Mouse (Mus musculus) limb, embryonic 13.5 days (tissue): ENCODE data around the gene Nup205. TPM values are rescaled to one million over a fixed set of nuclear protein-coding genes. Genes with fewer than 3 reads are reported as not detected.

Source experiments
- ATAC-seq: fragments of 200-750 bp; cut with Nextera tagmentation; 2 replicates; pipeline ENCODE4 v1.8.0; 2017; ENCODE audit warnings: low read depth, moderate number of reproducible peaks, moderate TSS enrichment; ENCODE audit not compliant: low FRiP score
- H3K27ac ChIP-seq: fragments of 300-500 bp; sonication (generic); 2 replicates; pipeline ENCODE4 v1.5.1; 2015; ENCODE audit warnings: inconsistent platforms, mild to moderate bottlenecking, moderate library complexity
- H3K27me3 ChIP-seq: fragments of 300-500 bp; sonication (generic); 2 replicates; pipeline ENCODE4 v1.6.1; 2015; ENCODE audit warnings: mild to moderate bottlenecking, inconsistent platforms
- H3K36me3 ChIP-seq: fragments of 300-500 bp; sonication (generic); 2 replicates; pipeline ENCODE4 v1.6.1; 2015; ENCODE audit warnings: inconsistent platforms, mild to moderate bottlenecking, moderate library complexity
- H3K4me1 ChIP-seq: fragments of 300-500 bp; sonication (generic); 2 replicates; pipeline ENCODE4 v1.6.1; 2015; ENCODE audit warnings: inconsistent platforms
- H3K4me2 ChIP-seq: fragments of 300-500 bp; sonication (generic); replicated peaks from 2 replicates; pipeline ENCODE4 v1.6.1; 2015; ENCODE audit warnings: inconsistent platforms, mild to moderate bottlenecking, moderate library complexity
- H3K4me3 ChIP-seq: fragments of 300-500 bp; sonication (generic); 2 replicates; pipeline ENCODE4 v1.5.1; 2015; ENCODE audit warnings: moderate library complexity, mild to moderate bottlenecking, inconsistent platforms
- H3K9ac ChIP-seq: fragments of 300-500 bp; sonication (generic); 2 replicates; pipeline ENCODE4 v1.6.1; 2015; ENCODE audit warnings: mild to moderate bottlenecking, inconsistent platforms
- H3K9me3 ChIP-seq: fragments of 300-500 bp; sonication (generic); 2 replicates; pipeline ENCODE4 v1.6.1; 2016; ENCODE audit warnings: inconsistent platforms
- WGBS: fragments of 180-500 bp; shearing (Covaris S2); methylation state at CpG from one replicate; pipeline ENCODE4 v1.1.7; 2015; 5-methylcytosine and 5-hydroxymethylcytosine counted together
- polyA plus RNA-seq: library from polyadenylated mRNA; unstranded; fragments of >200 nt; fragmentation: Nextera tagmentation; extraction: Ambion mirVana; gene quantifications from 2 replicates; pipeline ENCODE4 v1.2.1, GENCODE M21; 2015

Nup205 gene
- polyA plus RNA-seq, 1 experiment from 2014 or later = 36.0 TPM

DNA sequence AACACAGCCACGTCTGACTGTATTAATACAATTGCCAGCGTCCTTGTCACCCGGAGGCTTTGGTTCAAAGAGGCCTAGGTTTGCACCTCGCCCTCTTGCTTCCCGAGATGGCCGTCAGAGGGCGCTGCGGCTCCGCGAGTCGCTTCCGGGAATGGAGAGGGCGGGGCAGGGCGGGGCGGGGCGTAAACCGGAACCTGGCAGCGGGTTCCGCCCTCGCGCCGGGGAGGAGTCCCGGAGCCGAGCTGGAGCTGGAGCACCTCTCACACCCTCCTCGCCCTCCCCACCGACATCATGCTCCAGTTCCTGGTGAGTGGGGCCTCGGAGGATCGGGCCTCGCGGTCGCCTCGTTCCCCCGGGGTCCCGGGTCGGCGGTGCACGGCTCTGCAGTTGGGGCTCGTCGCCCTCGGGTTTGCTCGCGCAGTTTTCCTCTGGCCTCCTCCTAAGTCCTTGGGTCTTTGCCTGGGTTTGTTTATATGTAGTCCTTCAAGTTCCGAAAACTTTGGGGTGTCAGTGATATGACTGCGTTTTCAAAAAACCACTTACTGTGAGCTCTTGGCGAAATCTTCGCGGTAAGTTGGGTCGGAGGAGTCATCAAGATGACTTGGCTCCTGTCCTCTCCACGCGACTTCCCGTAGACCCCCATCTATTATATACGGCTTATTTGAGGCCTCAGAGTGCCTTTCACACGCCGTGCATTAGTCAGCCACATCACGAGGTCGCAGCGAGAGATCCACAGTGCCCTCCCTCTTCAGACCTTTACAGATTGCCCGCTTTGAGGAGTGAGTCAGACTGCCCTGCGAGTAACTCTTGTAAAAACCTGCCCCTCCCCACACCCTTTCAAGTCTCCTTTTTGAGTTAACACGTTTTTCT, 75.5 kb downstream of the Nup205 start:
- peak; percentile 93 for ATAC-seq
- Histone ChIP-seq H3K27me3 (no peaks in the 10 kb centered on the region), H3K4me2 (peak overlapping the region; percentile 80), H3K27ac (peak overlapping the region; percentile 88), H3K9me3 (no peaks in the 10 kb centered on the region), H3K36me3 (0 out of 2 replicates have a peak, but pooled peaks cover 2% of the 10 kb centered on the region), H3K4me1 (peaks cover 40% of the 10 kb centered on the region), H3K4me3 (peak overlapping the region; percentile 80), H3K9ac (peak overlapping the region; percentile 89)
- under 1% methylated on average over 60 of the region's 60 CpGs for WGBS

DNA sequence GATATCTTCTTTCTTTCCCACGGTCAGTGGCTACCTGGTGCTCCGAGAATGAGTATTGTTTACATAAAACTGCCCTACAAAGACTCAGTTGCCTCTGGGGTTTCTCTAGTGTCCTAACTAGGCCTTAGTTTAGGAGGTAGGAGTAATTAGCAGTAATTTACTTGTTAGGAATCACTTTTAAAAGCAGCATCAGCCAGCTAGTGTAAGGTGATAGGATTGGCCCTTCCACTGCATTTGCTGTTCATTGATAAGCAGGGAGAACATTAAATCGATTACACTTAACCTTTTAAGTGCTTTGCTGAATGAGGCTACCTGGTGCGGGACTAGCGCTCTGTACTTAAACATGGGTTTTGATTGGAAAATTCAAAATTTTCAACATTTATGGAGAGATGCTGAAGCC, 76.3 kb downstream of the Nup205 start:
- Histone ChIP-seq H3K4me2 (peak overlapping the region; percentile 80), H3K4me3 (peak overlapping the region; percentile 80), H3K27me3 (no peaks in the 10 kb centered on the region), H3K9me3 (no peaks in the 10 kb centered on the region), H3K4me1 (peaks cover 44% of the 10 kb centered on the region), H3K36me3 (0 out of 2 replicates have a peak, but pooled peaks cover 3% of the 10 kb centered on the region), H3K9ac (peak overlapping the region; percentile 89), H3K27ac (0 out of 2 replicates have a peak overlapping the region, but pooled peaks have one; percentile 39)
- no peak for ATAC-seq
- WGBS = 38% methylated on average over 5 of the region's 5 CpGs

DNA sequence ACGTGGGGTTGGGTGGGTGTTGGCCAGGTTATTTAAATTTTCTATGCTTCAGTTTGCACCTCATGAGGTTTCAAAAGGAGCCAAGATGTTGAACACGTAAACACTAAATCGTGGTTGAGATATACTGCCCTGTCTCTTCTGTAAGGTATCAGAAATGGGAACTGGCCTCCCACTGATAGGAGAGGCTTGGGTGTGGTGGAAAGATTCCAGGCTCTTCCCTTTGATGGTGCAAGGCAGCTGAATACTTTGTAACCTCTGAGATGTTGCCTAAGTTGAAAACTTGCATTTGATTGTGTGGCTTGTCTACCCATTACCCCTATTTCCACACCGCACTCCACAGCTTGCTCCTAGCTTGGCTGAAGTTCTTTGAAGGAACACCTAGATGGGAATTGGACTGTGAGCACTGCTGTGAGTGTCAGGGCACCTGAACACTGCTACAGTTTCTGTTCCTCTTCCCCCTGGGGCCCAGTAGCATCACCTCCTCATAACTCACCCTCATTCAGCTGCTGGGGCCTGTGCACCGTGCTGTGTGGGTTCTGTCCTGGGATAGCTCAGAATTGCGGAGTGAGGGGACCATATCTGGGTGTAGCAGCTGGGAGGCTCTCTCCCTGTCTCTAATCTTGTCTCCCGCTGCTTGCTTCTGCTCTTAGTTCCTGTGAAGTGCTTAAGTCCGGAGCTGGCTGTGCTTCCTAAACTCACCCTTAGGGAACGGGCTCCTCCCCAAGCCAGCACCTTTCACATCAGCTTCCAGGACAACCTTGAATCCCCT, 77.1 kb downstream of the Nup205 start:
- Histone ChIP-seq H3K9me3 (no peaks in the 10 kb centered on the region), H3K27ac (no peak overlapping the region), H3K9ac (peak overlapping the region; percentile 89), H3K4me1 (peaks cover 44% of the 10 kb centered on the region), H3K4me3 (peak overlapping the region; percentile 80), H3K4me2 (peak overlapping the region; percentile 80), H3K27me3 (no peaks in the 10 kb centered on the region), H3K36me3 (0 out of 2 replicates have a peak, but pooled peaks cover 3% of the 10 kb centered on the region)
- no peak for ATAC-seq
- 48% methylated on average over 9 of the region's 9 CpGs for WGBS

DNA sequence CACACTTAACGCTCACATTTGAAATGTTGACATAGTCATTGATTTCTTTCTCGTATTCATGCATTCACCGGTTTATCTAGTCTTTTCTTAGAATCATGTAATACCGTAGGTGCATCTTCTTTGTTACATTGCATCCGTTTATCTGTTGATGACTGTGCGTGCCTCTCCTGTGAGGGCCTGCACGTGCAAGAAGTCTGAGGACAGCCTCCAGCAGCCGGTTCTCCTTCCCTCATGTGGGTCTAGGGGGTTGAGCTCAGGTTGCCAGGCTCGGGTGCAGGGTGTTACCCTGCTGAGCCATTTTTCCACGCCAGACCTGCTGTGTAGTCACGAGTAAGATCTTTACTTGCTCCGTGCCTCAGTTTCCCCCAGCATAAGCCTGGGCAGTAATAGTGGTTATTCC, 77.8 kb downstream of the Nup205 start:
- Histone ChIP-seq H3K36me3 (0 out of 2 replicates have a peak, but pooled peaks cover 3% of the 10 kb centered on the region), H3K9ac (peak overlapping the region; percentile 58), H3K4me2 (peak overlapping the region; percentile 80), H3K4me1 (peaks cover 50% of the 10 kb centered on the region), H3K4me3 (peak overlapping the region; percentile 80), H3K27ac (no peak overlapping the region), H3K27me3 (no peaks in the 10 kb centered on the region), H3K9me3 (no peaks in the 10 kb centered on the region)
- no peak for ATAC-seq
- 70% methylated on average over 12 of the region's 12 CpGs for WGBS

DNA sequence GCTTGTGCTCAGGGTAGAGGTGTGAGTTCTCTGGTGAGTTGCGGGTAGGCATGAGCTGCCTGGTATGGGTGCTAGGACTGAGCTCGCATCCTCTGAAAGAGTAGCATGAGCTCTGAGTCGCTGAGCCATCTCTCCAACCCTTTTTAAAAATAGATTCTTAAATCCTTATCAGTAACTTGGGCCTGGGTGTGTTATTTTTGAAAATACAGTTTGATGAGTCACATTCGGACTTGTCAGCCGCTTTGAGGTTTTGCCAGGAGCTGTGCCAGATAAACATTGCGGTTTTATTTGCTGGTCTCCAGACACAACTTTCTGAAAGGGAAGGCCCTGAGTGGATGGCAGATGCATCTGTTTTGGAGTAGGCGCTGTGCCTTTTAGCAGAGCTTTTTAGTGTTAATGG, 79.5 kb downstream of the Nup205 start:
- no peak overlapping the region for H3K27ac ChIP-seq
- H3K36me3 ChIP-seq = peaks cover 16% of the 10 kb centered on the region
- ATAC-seq = no peak
- H3K4me2 ChIP-seq = no peak overlapping the region
- H3K27me3 ChIP-seq = no peaks in the 10 kb centered on the region
- H3K9me3 ChIP-seq = no peaks in the 10 kb centered on the region
- 80% methylated on average over 7 of the region's 7 CpGs for WGBS
- H3K4me3 ChIP-seq = no peak overlapping the region
- peaks cover 53% of the 10 kb centered on the region for H3K4me1 ChIP-seq
- H3K9ac ChIP-seq = no peak overlapping the region

DNA sequence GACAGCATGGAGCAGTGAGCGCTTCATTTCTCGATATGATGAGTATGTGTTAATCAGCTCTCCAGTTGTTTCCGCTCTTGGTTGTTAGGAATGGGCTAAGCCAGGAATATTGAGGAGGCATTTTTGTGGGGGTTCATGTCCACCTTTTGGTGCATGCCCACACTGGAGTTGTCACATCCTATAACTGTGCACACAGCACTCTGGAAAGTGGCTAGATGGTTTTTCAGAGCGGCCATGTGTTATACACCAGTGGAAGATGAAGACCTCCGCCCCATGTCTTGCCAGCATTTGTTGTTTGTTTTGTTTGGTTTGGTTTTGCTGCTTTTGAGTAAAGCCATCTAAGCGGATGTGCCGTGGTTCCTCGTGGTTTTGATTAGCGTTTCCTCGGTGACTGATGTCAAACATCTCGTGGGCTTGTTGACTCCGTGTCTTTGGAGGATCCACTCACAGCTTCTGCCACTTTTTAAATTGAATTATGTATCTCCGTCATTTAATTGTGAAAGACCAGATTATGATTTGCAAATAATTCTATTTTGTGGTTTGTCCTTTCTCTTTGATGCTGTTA, 80.5 kb downstream of the Nup205 start:
- Histone ChIP-seq H3K4me1 (peaks cover 53% of the 10 kb centered on the region), H3K4me2 (no peak overlapping the region), H3K27ac (no peak overlapping the region), H3K9me3 (no peaks in the 10 kb centered on the region), H3K27me3 (no peaks in the 10 kb centered on the region), H3K4me3 (no peak overlapping the region), H3K36me3 (peaks cover 25% of the 10 kb centered on the region), H3K9ac (no peak overlapping the region)
- no peak for ATAC-seq
- 85% methylated on average over 13 of the region's 13 CpGs for WGBS

DNA sequence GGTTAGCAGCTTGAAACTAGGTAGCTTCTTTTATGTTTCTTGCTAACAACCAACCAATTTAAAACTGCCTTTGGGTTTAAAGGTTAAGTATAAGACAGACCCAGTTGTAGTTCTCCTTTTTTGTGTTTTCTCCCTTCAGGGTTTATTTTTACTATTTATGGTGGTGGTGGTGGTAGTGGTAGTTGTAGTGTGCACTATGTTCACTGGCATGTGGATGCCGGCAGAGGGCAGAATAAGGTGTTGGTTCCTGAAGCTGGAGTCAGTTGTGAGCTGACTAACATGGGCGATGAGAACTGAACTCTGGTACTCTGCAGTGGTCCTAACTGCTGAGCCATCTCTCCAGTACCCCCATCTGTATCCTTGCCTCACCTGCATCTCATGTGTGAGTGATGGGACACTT, 81.7 kb downstream of the Nup205 start:
- peaks cover 37% of the 10 kb centered on the region for H3K36me3 ChIP-seq
- H3K9me3 ChIP-seq = no peaks in the 10 kb centered on the region
- no peak overlapping the region for H3K9ac ChIP-seq
- no peak for ATAC-seq
- H3K4me3 ChIP-seq = no peak overlapping the region
- no peaks in the 10 kb centered on the region for H3K27me3 ChIP-seq
- WGBS = 95% methylated on average over 2 of the region's 2 CpGs
- H3K4me1 ChIP-seq = peaks cover 46% of the 10 kb centered on the region
- H3K27ac ChIP-seq = no peak overlapping the region
- H3K4me2 ChIP-seq = no peak overlapping the region

DNA sequence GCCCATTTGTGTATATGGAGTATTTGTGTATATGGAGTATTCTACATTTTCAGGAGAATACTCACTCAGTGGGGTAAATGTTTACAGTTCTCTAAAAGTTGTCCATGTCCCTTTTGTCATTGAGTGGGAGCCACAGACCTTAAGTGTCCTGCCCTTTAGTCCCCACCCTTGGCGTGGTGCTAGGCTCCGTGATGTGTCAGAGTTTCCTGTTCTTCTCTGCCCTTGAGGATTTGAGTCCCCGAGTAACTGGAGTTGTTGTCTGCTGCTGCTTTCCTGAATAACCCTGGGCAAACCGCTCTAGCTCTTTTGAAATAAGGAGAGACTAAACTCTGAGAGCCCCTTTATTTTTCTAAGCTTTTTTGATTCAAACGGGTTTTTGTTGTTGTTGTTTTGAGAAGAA, 82.3 kb downstream of the Nup205 start:
- ATAC-seq = no peak
- 81% methylated on average over 5 of the region's 5 CpGs for WGBS

DNA sequence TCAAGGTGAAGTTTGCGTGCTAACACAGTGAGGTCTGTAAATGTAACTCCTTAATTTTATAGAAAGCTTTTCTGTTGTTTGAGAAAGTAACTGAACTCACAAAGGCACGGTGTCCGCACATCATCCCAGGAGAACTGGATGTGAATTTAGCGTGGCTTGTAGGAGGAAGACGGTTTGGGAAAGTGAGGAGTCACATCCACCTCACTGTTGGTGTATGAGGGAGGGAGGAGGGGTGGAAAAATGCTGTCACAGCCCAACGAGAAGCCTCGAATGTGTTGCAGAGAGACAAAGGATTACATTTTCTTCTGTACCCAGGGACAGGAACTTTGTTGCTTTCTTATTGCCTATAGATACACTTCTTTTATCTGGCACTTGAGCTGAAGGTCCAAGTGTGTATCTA, 83.3 kb downstream of the Nup205 start:
- Histone ChIP-seq H3K4me3 (no peak overlapping the region), H3K4me2 (no peak overlapping the region), H3K36me3 (peaks cover 41% of the 10 kb centered on the region), H3K9ac (no peak overlapping the region), H3K27me3 (no peaks in the 10 kb centered on the region), H3K9me3 (no peaks in the 10 kb centered on the region), H3K27ac (no peak overlapping the region), H3K4me1 (peaks cover 33% of the 10 kb centered on the region)
- WGBS = 86% methylated on average over 7 of the region's 7 CpGs
- no peak for ATAC-seq

More for the DNA sequence above, 82.3 kb downstream of the Nup205 start:
- Histone ChIP-seq H3K4me2 (no peak overlapping the region), H3K9me3 (no peaks in the 10 kb centered on the region), H3K36me3 (peaks cover 41% of the 10 kb centered on the region), H3K27me3 (no peaks in the 10 kb centered on the region), H3K9ac (no peak overlapping the region), H3K27ac (no peak overlapping the region), H3K4me3 (no peak overlapping the region), H3K4me1 (peaks cover 40% of the 10 kb centered on the region)

DNA sequence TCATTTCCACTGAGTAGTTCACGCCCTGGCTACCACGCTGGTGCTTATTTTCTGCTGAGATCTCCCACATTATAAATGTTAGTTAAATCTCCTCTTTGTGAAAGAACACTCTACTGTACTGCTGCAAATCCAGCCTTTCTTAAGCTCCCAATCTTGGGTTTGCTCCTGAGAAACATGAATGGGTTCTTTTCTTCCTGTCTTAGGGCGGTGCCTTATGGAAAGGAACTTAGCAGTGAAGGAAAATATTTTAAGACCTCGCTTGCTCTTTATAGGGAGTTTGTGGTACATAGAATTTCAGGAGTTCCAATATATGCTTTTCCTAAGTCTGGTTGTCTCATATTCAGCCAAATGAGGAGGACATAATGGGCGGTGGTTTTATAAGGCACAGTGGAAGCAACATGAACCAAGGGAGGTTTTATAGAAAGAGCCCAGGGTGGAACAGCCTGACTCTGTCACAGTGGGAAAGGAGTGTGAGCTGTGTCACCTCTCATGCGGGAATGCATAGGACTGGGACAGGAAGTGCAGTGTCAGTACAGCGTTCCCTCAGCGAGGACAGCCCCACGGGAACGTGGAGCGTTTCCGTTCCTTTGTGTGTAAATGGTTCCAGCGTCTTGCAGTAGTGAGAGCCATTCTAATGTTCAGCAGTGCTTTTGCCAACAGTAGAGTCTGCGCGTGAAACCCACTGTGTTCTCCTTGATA, 88.5 kb downstream of the Nup205 start:
- Histone ChIP-seq H3K4me3 (no peak overlapping the region), H3K9me3 (no peaks in the 10 kb centered on the region), H3K27me3 (no peaks in the 10 kb centered on the region), H3K36me3 (peaks cover 42% of the 10 kb centered on the region), H3K27ac (peak overlapping the region; percentile 87), H3K9ac (no peak overlapping the region), H3K4me1 (peaks cover 12% of the 10 kb centered on the region), H3K4me2 (0 out of 2 replicates have a peak overlapping the region, but pooled peaks have one; percentile 0)
- 66% methylated on average over 15 of the region's 15 CpGs for WGBS
- peak; percentile 79 for ATAC-seq

DNA sequence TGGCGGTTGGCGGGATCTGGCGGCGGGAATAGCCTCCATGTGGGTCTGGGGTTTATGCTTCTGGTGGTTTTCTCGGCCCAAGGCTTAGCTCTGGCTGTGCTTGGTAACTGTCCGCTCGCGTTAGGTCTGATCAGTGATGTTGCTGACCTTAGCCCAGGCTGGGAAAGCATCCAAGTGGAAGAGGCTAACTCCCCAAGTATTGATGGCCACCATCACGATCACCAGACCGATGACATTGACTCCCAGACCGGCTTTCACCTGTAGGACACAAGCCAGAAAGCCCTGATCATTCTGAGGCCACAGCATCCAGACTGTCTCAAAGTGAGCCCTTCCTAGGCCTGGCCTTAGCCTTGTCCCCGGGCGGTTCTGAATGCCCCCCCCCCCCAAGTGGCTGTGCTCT, 91.5 kb downstream of the Nup205 start:
- ATAC-seq = no peak
- Histone ChIP-seq H3K9ac (no peak overlapping the region), H3K36me3 (peaks cover 14% of the 10 kb centered on the region), H3K27ac (no peak overlapping the region), H3K9me3 (no peaks in the 10 kb centered on the region), H3K4me3 (no peak overlapping the region), H3K4me2 (no peak overlapping the region), H3K4me1 (peaks cover 12% of the 10 kb centered on the region), H3K27me3 (no peaks in the 10 kb centered on the region)
- 95% methylated on average over 13 of the region's 13 CpGs for WGBS
